Mouse (Mus musculus) liver, embryonic 11.5 days (tissue): Measurements from ENCODE around the gene Sptbn1. TPM values are rescaled to one million over a fixed set of nuclear protein-coding genes. Genes with fewer than 3 reads are reported as not detected.

Experiments used
- ATAC-seq: fragments of 200-750 bp; cut with Nextera tagmentation; replicated peaks from 2 replicates; pipeline ENCODE4 v1.8.0; 2017; ENCODE audit warnings: moderate number of reproducible peaks, mild to moderate bottlenecking, moderate TSS enrichment, moderate library complexity; ENCODE audit not compliant: low FRiP score
- DNase-seq: peaks from one replicate; pipeline ENCODE4 v3.0.0-alpha.2; 2017; ENCODE audit warnings: low spot score
- H3K27ac ChIP-seq: fragments of 300-500 bp; sonication (generic); 2 replicates; pipeline ENCODE4 v1.5.1; 2014; ENCODE audit warnings: mild to moderate bottlenecking, low read depth, low read length, control low read depth
- H3K27me3 ChIP-seq: fragments of 300-500 bp; sonication (generic); replicated peaks from 2 replicates; pipeline ENCODE4 v1.6.1; 2014; ENCODE audit warnings: low read length, mixed read lengths; ENCODE audit not compliant: control insufficient read depth, insufficient read depth
- H3K36me3 ChIP-seq: fragments of 300-500 bp; sonication (generic); 2 replicates; pipeline ENCODE4 v1.6.1; 2014; ENCODE audit warnings: mild to moderate bottlenecking, low read length, moderate library complexity, mixed read lengths; ENCODE audit not compliant: control insufficient read depth, insufficient read depth
- H3K4me1 ChIP-seq: fragments of 300-500 bp; sonication (generic); replicated peaks from 2 replicates; pipeline ENCODE4 v1.6.1; 2014; ENCODE audit warnings: low read length, mixed read lengths; ENCODE audit not compliant: control insufficient read depth, insufficient read depth
- H3K4me2 ChIP-seq: fragments of 300-500 bp; sonication (generic); 2 replicates; pipeline ENCODE4 v1.6.1; 2014; ENCODE audit warnings: mild to moderate bottlenecking, control low read depth, moderate library complexity
- H3K4me3 ChIP-seq: fragments of 300-500 bp; sonication (generic); 2 replicates; pipeline ENCODE4 v1.5.1; 2014; ENCODE audit warnings: low read depth, low read length, control low read depth
- H3K9ac ChIP-seq: fragments of 300-500 bp; sonication (generic); 2 replicates; pipeline ENCODE4 v1.6.1; 2014; ENCODE audit warnings: low read depth, low read length, control low read depth
- H3K9me3 ChIP-seq: fragments of 300-500 bp; sonication (generic); 2 replicates; pipeline ENCODE4 v1.6.1; 2016; ENCODE audit warnings: low read length, inconsistent platforms, mixed read lengths; ENCODE audit not compliant: control insufficient read depth
- WGBS: fragments of 180-500 bp; shearing (Covaris S2); extraction: QIAGEN DNeasy Blood & Tissue Kit; methylation state at CpG from one replicate; pipeline ENCODE4 v1.1.7; 2014; 5-methylcytosine and 5-hydroxymethylcytosine counted together
- polyA plus RNA-seq: library from polyadenylated mRNA; unstranded; fragments of >200 nt; fragmentation: Nextera tagmentation; extraction: Ambion mirVana; gene quantifications from 2 replicates; pipeline ENCODE4 v1.2.1, GENCODE M21; 2014

Gene Sptbn1
- polyA plus RNA-seq, 1 experiment from 2014 or later: 45.8 TPM

GRCm38 (mm10) chr11:30244172-30244571 is 23.8 kb downstream of the Sptbn1 start:
- H3K36me3 ChIP-seq: no peaks in the 10 kb centered on the region
- H3K4me3 ChIP-seq: no peak overlapping the region
- 51% methylated on average over 1 of the region's 1 CpGs for WGBS
- no peak overlapping the region for H3K9ac ChIP-seq
- ATAC-seq (0 out of 2 replicates have a peak, but pooled peaks have one; percentile 29), DNase-seq (no peak)
- H3K4me1 ChIP-seq: peaks cover 7% of the 10 kb centered on the region
- no peak overlapping the region for H3K27ac ChIP-seq
- no peak overlapping the region for H3K4me2 ChIP-seq
- no peaks in the 10 kb centered on the region for H3K27me3 ChIP-seq
- H3K9me3 ChIP-seq: no peaks in the 10 kb centered on the region

DNA sequence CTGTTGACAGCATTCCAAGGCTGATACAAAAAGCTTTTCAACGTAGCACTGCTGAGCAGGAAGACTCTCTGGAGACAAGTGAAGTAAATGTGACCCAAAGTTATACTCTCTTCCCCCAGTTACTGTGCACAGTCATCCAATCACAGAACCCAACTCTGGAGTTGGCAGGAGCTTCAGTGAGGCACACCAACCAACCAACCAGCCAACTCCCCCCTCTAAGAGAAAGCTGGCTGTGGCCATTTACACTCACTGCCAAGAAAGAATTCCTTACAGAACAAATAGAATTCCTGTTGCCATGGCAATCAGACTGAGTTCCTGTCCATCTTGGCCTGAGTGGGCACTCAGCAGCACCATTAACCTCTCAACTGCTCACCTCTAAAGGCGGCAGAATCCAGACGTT is 24.4 kb downstream of the Sptbn1 start:
- no peak for DNase-seq

DNA sequence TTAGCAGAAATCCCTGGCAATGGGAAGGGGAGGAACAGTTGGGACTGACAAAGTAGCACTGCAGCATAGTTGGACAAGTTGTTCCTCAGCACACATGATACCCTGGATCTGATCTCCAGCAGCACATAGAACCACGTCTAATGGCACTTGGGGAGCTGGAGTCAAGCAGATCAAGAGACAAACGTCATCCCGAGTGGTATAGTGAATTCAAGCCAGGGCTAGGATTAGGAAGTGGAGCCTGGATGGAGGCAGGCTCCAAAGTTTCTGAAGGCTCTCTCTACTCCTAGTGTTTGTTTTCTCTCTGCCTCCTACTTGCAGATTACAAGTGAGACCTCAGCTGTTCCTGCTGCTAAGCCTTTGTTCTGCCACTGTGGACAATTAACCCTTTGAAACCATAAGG is 27.1 kb downstream of the Sptbn1 start:
- H3K9ac ChIP-seq: no peak overlapping the region
- WGBS: 61% methylated on average over 3 of the region's 3 CpGs
- no peaks in the 10 kb centered on the region for H3K9me3 ChIP-seq
- ATAC-seq (no peak), DNase-seq (no peak)
- H3K4me3 ChIP-seq: no peak overlapping the region
- no peaks in the 10 kb centered on the region for H3K27me3 ChIP-seq
- no peak overlapping the region for H3K4me2 ChIP-seq
- H3K4me1 ChIP-seq: peaks cover 2% of the 10 kb centered on the region; the same call in 1 of the 2 replicates
- H3K36me3 ChIP-seq: no peaks in the 10 kb centered on the region
- H3K27ac ChIP-seq: no peak overlapping the region

More for the DNA sequence above, 24.4 kb downstream of the Sptbn1 start:
- Histone ChIP-seq H3K4me1 (peaks cover 7% of the 10 kb centered on the region), H3K4me3 (no peak overlapping the region), H3K27me3 (no peaks in the 10 kb centered on the region), H3K36me3 (no peaks in the 10 kb centered on the region), H3K9me3 (no peaks in the 10 kb centered on the region), H3K4me2 (no peak overlapping the region), H3K9ac (no peak overlapping the region), H3K27ac (no peak overlapping the region)
- ATAC-seq: no peak
- 72% methylated on average over 3 of the region's 3 CpGs for WGBS

DNA sequence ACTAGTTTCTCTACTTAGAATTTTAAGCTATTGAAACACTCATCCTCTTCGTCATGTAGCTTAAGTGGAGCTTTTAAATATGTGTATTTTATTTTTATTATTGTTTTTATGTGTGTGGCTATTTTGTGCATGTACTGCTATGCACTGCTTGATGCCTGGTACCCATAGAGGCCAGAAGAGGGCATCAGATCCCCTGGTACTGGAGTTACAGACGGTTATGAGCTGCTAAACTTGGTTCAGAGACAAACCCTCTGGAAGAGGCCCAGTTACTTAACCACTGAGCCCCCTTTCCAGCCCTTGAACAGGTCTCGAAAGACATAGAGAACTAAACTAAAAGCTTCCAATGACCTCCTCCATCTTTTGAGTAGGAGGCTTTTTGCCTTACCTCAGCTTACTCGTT is 30.0 kb downstream of the Sptbn1 start:
- 51% methylated on average over 4 of the region's 4 CpGs for WGBS
- H3K27me3 ChIP-seq: no peaks in the 10 kb centered on the region
- no peaks in the 10 kb centered on the region for H3K4me1 ChIP-seq
- DNase-seq (no peak), ATAC-seq (no peak; the same call in 1 of the 2 replicates)
- H3K9ac ChIP-seq: no peak overlapping the region
- no peaks in the 10 kb centered on the region for H3K9me3 ChIP-seq
- no peak overlapping the region for H3K4me3 ChIP-seq
- H3K36me3 ChIP-seq: no peaks in the 10 kb centered on the region
- no peak overlapping the region for H3K27ac ChIP-seq
- no peak overlapping the region for H3K4me2 ChIP-seq

DNA sequence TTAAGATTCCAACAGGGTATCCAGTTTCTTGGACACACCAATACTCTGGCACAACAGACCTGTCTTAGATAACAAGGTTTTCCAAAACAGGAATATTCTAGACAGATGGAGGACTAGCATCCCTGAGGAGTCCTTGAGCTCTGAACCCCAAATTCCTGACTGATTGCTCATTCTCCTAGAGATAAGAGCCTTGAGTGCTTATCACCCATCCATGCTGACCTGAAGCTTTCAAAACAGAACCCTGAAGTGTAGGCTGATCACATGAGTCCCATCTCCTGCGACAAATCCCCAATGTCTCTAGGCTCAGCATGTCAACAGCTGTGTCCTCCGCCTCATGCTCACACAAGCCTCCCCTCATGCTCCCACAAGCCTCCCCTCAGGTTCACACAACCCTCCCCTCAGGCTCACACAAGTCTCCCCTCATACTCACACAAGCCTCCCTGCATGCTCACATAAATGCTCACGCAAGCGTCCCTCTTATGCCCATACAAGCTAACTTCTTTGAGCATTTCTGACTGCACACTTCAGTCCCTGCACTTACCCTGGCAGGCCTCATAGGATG is 31.2 kb downstream of the Sptbn1 start:
- no peak overlapping the region for H3K9ac ChIP-seq
- H3K36me3 ChIP-seq: no peaks in the 10 kb centered on the region
- 68% methylated on average over 4 of the region's 4 CpGs for WGBS
- H3K27me3 ChIP-seq: no peaks in the 10 kb centered on the region
- no peak overlapping the region for H3K27ac ChIP-seq
- H3K4me3 ChIP-seq: no peak overlapping the region
- no peaks in the 10 kb centered on the region for H3K4me1 ChIP-seq
- ATAC-seq (no peak), DNase-seq (no peak)
- no peaks in the 10 kb centered on the region for H3K9me3 ChIP-seq
- no peak overlapping the region for H3K4me2 ChIP-seq

DNA sequence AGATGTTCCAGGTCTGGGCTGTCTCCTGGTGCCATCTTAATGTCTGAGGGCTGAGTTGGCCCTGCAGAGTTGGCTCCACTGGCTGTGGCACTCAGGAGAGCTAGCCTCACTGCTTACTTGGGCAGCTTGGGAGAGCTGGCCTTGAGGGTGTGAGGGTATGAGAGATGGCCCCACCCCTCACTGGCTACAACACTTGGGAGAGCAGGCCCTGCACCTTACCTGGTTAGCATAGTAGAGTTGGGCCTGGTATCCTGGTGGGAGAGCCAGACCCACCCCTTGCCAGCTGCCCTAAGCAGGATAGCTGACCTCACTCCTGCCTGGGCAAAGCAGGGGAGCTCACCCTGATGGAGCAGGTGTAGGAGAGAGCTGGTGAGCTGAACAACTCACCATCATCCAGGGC is 32.3 kb downstream of the Sptbn1 start:
- Histone ChIP-seq H3K4me1 (no peaks in the 10 kb centered on the region), H3K27me3 (no peaks in the 10 kb centered on the region), H3K4me3 (no peak overlapping the region), H3K36me3 (no peaks in the 10 kb centered on the region), H3K4me2 (no peak overlapping the region), H3K27ac (no peak overlapping the region), H3K9me3 (no peaks in the 10 kb centered on the region), H3K9ac (no peak overlapping the region)
- ATAC-seq (no peak; the same call in 1 of the 2 replicates), DNase-seq (no peak)

DNA sequence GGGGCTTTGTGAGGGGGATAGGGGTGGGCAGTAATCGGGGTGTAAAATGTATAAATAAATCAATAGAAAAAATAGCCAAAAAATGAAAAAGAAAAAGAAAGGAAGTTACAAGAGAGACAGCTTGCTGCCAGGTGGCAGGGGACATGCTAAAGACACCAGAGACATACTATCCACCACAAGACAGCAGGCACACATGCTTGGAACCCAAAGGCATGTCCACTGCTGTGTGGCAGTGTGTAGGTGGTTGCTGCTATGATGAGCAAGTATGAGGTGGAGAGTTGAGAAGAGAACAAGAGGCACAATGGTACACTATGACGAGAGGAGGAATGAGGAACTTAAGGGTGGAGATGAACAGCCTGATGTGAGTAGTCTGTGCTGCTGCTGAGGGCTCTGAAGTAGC is 32.8 kb downstream of the Sptbn1 start:
- no peaks in the 10 kb centered on the region for H3K9me3 ChIP-seq
- no peak overlapping the region for H3K9ac ChIP-seq
- ATAC-seq: no peak
- no peak for DNase-seq
- WGBS: 56% methylated on average over 2 of the region's 2 CpGs
- H3K27ac ChIP-seq: no peak overlapping the region
- no peaks in the 10 kb centered on the region; the same call in 1 of the 2 replicates for H3K4me1 ChIP-seq
- no peaks in the 10 kb centered on the region for H3K36me3 ChIP-seq
- no peaks in the 10 kb centered on the region for H3K27me3 ChIP-seq
- no peak overlapping the region for H3K4me2 ChIP-seq
- no peak overlapping the region for H3K4me3 ChIP-seq

DNA sequence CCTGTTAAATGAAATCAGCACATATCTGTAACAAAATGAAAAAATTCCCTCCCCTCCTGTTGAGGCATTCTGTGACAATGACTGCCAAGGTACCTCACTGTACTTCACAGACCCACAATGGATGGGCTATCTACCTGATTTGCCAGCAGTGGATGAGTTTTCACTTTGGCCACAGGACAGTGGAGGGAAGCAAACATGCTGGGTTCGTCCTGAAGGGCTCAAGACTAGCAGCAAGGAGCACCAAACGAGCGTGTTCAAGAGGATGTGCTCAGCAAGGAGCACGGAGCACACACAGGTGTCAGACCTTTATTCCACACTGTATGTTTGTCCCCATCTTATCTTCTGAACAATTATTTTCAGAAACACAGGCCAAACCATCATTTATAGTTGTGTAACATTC is 34.0 kb downstream of the Sptbn1 start:
- DNase-seq (no peak), ATAC-seq (no peak)
- H3K27me3 ChIP-seq: no peaks in the 10 kb centered on the region
- H3K9me3 ChIP-seq: no peaks in the 10 kb centered on the region
- no peak overlapping the region for H3K4me2 ChIP-seq
- no peak overlapping the region for H3K27ac ChIP-seq
- WGBS: 84% methylated on average over 4 of the region's 4 CpGs
- H3K4me3 ChIP-seq: no peak overlapping the region
- no peaks in the 10 kb centered on the region for H3K36me3 ChIP-seq
- H3K4me1 ChIP-seq: no peaks in the 10 kb centered on the region; the same call in 1 of the 2 replicates
- H3K9ac ChIP-seq: no peak overlapping the region

DNA sequence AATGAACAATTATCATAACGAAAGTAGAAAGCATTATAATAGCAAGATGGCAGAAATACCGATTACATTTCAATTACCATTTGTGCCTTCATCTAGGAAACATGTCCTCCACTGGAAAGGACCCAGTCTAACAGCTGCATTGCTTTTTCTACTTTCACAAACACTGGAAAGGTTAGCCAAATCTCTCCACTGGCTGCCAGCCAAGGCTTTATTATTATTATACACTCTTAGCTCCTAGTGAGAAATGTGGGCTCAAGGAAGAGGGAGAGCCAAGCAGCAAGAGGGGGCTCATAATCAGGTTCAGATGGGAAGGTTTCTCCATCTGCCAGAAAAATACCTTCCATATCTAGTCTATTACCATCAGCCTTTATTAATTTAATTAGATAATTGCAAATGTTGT is 35.9 kb downstream of the Sptbn1 start:
- Histone ChIP-seq H3K27me3 (no peaks in the 10 kb centered on the region), H3K4me1 (no peaks in the 10 kb centered on the region; the same call in 1 of the 2 replicates), H3K4me3 (no peak overlapping the region), H3K27ac (no peak overlapping the region), H3K36me3 (no peaks in the 10 kb centered on the region), H3K9ac (no peak overlapping the region), H3K4me2 (no peak overlapping the region), H3K9me3 (no peaks in the 10 kb centered on the region)
- no peak for DNase-seq
- ATAC-seq: no peak
- WGBS: 87% methylated on average over 2 of the region's 2 CpGs
